Comparison of ENCODE assay signal across 22 mouse cellular contexts in genomic region chr12:33186331-33186730, GRCm38 (mm10). TPM values are rescaled to one million over a fixed set of nuclear protein-coding genes. Genes with fewer than 3 reads are reported as not detected.
DNase-seq lines count a peak whose midpoint lies in the region; ATAC-seq lines count a peak whose summit lies in the region.
"Had no signal": no experiment of that assay in that cellular context is flagged by ENCODE, and none has a peak within 500 bp of the region (broad histone marks: within the 10 kb centered on the region; RNA-seq: fewer than 3 reads in every experiment).

No protein-coding gene starts in this region.

- intact Hi-C loops in heart, postnatal 10 days (cut with DNase I): no loop called here

- no peak overlapping the region for H3K9ac ChIP-seq in kidney, embryonic 14.5 days (ENCODE audit: low read depth, low read length)
- no peak overlapping the region for H3K9ac ChIP-seq in forebrain, embryonic 15.5 days (replicated peaks)
- H3K9ac ChIP-seq: hindbrain, embryonic 13.5 days; limb, embryonic 13.5 days; liver, embryonic 14.5 days; midbrain, embryonic 13.5 days; neural tube, embryonic 15.5 days had no signal

- no peak for ATAC-seq in kidney, embryonic 14.5 days (ENCODE audit: low FRiP score, low TSS enrichment)
- ATAC-seq in forebrain, embryonic 15.5 days (replicated peaks): no peak
- ATAC-seq: activated CD4-positive, CD25-positive, alpha-beta regulatory T cell, adult 4 months; forebrain, embryonic 14.5 days; intestine, embryonic 16.5 days; midbrain, embryonic 13.5 days; Patski had no signal

- no peak overlapping the region for H3K4me2 ChIP-seq in kidney, embryonic 14.5 days (replicated peaks; ENCODE audit: low read depth, low read length)
- H3K4me2 ChIP-seq in forebrain, embryonic 15.5 days (replicated peaks): no peak overlapping the region
- H3K4me2 ChIP-seq: hindbrain, embryonic 13.5 days; limb, embryonic 13.5 days; midbrain, embryonic 13.5 days; neural tube, embryonic 15.5 days had no signal

- no peaks in the 10 kb centered on the region for H3K27me3 ChIP-seq in kidney, embryonic 14.5 days (ENCODE audit: control insufficient read depth, insufficient read depth, low read length)
- H3K27me3 ChIP-seq in forebrain, embryonic 15.5 days: no peaks in the 10 kb centered on the region
- H3K27me3 ChIP-seq: hindbrain, embryonic 13.5 days; limb, embryonic 13.5 days; midbrain, embryonic 13.5 days; neural tube, embryonic 15.5 days; Patski had no signal

- 90% methylated on average over 2 of the region's 2 CpGs for WGBS in kidney, embryonic 14.5 days
- WGBS in forebrain, embryonic 15.5 days: 81% methylated on average over 2 of the region's 2 CpGs

- peaks cover 3% of the 10 kb centered on the region; the same call in 1 of the 2 replicates for H3K4me1 ChIP-seq in kidney, embryonic 14.5 days (ENCODE audit: control insufficient read depth, insufficient read depth, low read length)
- peaks cover 11% of the 10 kb centered on the region for H3K4me1 ChIP-seq in forebrain, embryonic 15.5 days

- peak; percentile 68 for DNase-seq in adrenal gland, postnatal 10 days
- DNase-seq in adrenal gland, postnatal 4 days (ENCODE audit: low spot score in 2 of 2): no peak
- peak; percentile 29 for DNase-seq in kidney, postnatal 10 days
- peak; percentile 32 for DNase-seq in 3134 (ENCODE audit: extremely low read depth, insufficient read length, low spot score)
- peak; percentile 35 to 43 for DNase-seq in heart, postnatal 10 days
- DNase-seq in left cerebral cortex, adult 8-10 months (ENCODE audit: low spot score in 2 of 2): no peak
- DNase-seq: cerebellum, adult 11-12 months; right cerebral cortex, adult 18-20 months; thymus, postnatal 4 days had no signal

- H3K27ac ChIP-seq in kidney, embryonic 14.5 days (ENCODE audit: low read depth, low read length): no peak overlapping the region
- H3K27ac ChIP-seq in forebrain, embryonic 15.5 days (replicated peaks): no peak overlapping the region
- H3K27ac ChIP-seq: embryonic facial prominence, embryonic 10.5 days; hindbrain, embryonic 13.5 days; limb, embryonic 13.5 days; liver, embryonic 14.5 days; midbrain, embryonic 13.5 days; neural tube, embryonic 15.5 days had no signal

- no peak overlapping the region for H3K4me3 ChIP-seq in kidney, embryonic 14.5 days (ENCODE audit: low read length)
- H3K4me3 ChIP-seq in forebrain, embryonic 15.5 days: no peak overlapping the region
- H3K4me3 ChIP-seq: embryonic facial prominence, embryonic 10.5 days; hindbrain, embryonic 13.5 days; limb, embryonic 13.5 days; midbrain, embryonic 13.5 days; myocyte; neural tube, embryonic 15.5 days had no signal

- H3K36me3 ChIP-seq in kidney, embryonic 14.5 days (ENCODE audit: control insufficient read depth, insufficient read depth, low read length): no peaks in the 10 kb centered on the region
- no peaks in the 10 kb centered on the region for H3K36me3 ChIP-seq in forebrain, embryonic 15.5 days
- H3K36me3 ChIP-seq: embryonic facial prominence, embryonic 10.5 days; hindbrain, embryonic 13.5 days; limb, embryonic 13.5 days; midbrain, embryonic 13.5 days; neural tube, embryonic 15.5 days had no signal

- no peaks in the 10 kb centered on the region for H3K9me3 ChIP-seq in kidney, embryonic 14.5 days (ENCODE audit: control insufficient read depth, low read length)
- no peaks in the 10 kb centered on the region for H3K9me3 ChIP-seq in forebrain, embryonic 15.5 days
- H3K9me3 ChIP-seq: embryonic facial prominence, embryonic 10.5 days; hindbrain, embryonic 13.5 days; limb, embryonic 13.5 days; midbrain, embryonic 13.5 days; neural tube, embryonic 15.5 days had no signal

RNA-seq across cellular contexts. Expression of gene Atxn7l1, which starts 38.8 kb away (rescaled TPM):
- 10 to 100 TPM; 20.1 to 32.3 TPM for total RNA-seq in adrenal gland, postnatal 10 days (2021)
- 10 to 100 TPM; 34.1 to 38.8 TPM for total RNA-seq in adrenal gland, postnatal 4 days (2021)
- 14.3 and 16.5 TPM in 2 replicates for polyA plus RNA-seq in kidney, embryonic 14.5 days (2014; fragmentation: Nextera tagmentation; extraction: Ambion mirVana)
- total RNA-seq in heart, postnatal 10 days (2021): 10 to 100 TPM; 16.6 to 18.6 TPM
- 10 to 100 TPM; 58.3 to 64.4 (median 61.0) TPM for total RNA-seq in left cerebral cortex, adult 8-10 months (2022)
- 15.4 and 17.6 TPM in 2 replicates for polyA plus RNA-seq in forebrain, embryonic 15.5 days (2015; fragmentation: Nextera tagmentation; extraction: Ambion mirVana)

Comparison
In these comparisons a context has a peak if more than half of its experiments do, and no peak if none do; other contexts are left out.
1. DNase-seq: peak in adrenal gland, postnatal 10 days (single experiment), kidney, postnatal 10 days (single experiment), 3134 (single experiment) and heart, postnatal 10 days (2 of 2); none in adrenal gland, postnatal 4 days (0 of 2) and left cerebral cortex, adult 8-10 months (0 of 2).